Mouse (Mus musculus): ENCODE results near the gene Usp34.

DNA sequence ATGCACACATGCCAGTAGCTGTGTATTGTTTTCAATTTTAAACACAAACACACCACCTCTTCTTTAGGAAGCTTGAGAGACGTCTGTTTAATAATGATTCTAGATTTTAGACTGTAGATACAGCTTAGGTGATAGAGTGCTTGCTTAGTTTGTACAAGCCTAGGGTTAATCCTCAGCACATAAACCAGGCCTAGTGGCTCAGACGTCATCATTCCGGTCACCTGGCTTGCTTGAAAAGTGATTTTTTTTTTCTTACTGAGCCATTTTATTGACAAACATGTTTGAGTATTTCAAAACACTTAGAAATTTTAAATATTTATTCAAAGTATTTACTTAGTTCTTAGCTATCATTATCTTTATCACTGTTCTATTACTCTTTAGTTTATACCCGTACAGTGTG, 65.3 kb downstream of the Usp34 start:
- no peak for TF ChIP-seq CTCF (IDR thresholded peaks at IDR 0.05; ENCODE audit: low read depth, low read length)
- no peak for TF ChIP-seq POLR2A (IDR thresholded peaks at IDR 0.05; ENCODE audit: extremely low read depth, insufficient read depth, low read length)
